Mouse (Mus musculus): ENCODE data around the gene Armc12.

Armc12 gene

GRCm38 (mm10) chr17:28530506-28530905, at the start of gene Armc12:
Gene Armc12 (plus strand): TSS chr17:28530806.
- DNase-seq (ENCODE audit: low read depth, low spot score), result no peak

- DNase-seq (ENCODE audit: low read depth, low spot score), result peak; percentile 75
These were observed 45.7 kb upstream of the Armc12 start for GRCm38 (mm10) chr17:28484704-28485445.

DNA sequence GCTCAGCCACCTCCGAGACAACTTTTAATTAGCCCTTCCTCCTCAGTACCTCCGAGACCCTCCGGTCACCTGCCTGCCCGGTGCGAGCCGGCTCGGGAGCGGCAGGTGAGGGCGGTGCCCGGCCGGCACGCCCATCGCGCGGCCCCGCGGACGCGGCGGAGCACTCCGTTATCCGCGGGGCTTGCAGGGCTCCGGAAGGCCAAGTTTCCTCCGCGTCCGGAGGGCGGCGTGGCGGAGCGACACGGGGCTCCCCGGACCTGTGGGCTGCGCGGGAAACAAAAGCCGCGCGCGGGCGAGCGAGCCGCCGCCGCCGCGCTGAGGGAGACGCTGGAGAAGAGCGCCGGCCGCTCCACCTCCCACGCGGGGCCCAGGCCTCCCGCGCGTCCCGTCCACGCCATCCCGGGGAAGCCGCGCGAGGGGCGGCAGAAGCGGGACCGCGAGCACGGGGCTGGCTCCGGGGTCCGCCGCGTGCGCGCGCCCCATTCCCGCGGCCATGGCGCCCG, 45.1 kb upstream of the Armc12 start:
- DNase-seq (ENCODE audit: low read depth, low spot score), result peak; percentile 76

GRCm38 (mm10) chr17:28485977-28486400, 44.6 kb upstream of the Armc12 start:
- DNase-seq (ENCODE audit: low read depth, low spot score), result peak; percentile 98

- no peak for DNase-seq (ENCODE audit: low read depth, low spot score)
These were observed 43.9 kb upstream of the Armc12 start for GRCm38 (mm10) chr17:28486720-28487119.

- no peak for DNase-seq (ENCODE audit: low read depth, low spot score)
These were observed 42.9 kb upstream of the Armc12 start for GRCm38 (mm10) chr17:28487584-28488257.

DNA sequence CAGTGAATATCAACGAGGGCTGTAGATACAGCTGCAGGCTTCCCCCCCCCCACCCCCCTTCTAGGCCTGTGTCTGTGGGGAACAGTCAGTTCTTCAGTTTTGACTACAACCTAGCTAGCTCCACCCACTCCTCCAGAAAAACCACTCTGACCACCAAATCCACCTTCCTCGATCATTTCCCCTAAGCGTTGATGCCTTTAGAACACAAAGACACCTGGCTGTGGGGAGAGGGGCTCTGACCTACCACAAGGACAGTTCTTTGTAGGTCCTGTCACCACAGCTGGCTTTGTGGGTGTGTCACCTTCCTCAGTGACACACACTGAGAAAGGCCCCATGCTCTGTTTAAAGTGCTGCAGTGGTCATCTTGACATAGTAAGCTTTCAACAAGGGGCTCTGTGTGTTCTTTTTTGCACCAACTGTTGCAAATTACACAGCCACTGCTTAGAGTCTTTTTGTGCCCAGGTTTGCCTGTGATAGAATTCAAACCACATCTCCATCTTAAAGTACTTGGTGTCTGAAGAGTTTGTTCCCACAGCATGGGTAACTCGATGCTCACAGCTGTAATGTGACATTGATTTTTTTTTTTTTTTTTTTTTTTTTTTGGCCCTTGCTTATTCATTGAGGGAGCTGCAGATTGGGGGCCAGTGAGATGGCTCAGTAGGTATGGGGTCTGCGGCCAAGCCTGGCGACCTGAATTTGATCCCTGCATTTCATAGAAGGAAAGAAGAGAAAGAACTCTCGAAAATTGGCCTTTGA, 42.2 kb upstream of the Armc12 start:
- peak; percentile 77 for DNase-seq (ENCODE audit: low read depth, low spot score)

- DNase-seq (ENCODE audit: low read depth, low spot score), result no peak
These were observed 39.4 kb upstream of the Armc12 start for GRCm38 (mm10) chr17:28491035-28491770.

- no peak for DNase-seq (ENCODE audit: low read depth, low spot score)
These were observed 34.8 kb upstream of the Armc12 start for GRCm38 (mm10) chr17:28495832-28496231.

DNA sequence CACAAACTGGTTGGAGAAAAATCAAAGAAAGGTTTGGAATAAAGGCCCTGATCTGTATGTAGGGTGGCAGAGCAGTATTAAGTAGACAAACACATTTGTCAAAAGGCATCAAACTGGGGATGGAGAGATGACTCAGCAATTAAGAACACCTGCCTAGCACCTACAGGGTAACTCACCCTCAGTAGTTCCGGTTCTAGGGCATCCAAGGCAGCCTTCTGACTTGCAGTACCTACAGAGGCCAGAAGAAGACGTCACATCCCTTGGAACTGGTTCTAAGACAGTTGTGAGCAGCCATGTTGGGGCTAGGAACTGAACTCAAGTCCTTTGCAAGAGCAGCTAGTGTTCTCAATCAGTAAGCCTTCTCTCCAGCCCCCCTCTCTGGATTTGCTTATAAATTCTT, 31.4 kb upstream of the Armc12 start:
- DNase-seq (ENCODE audit: low read depth, low spot score), result peak; percentile 55

DNA sequence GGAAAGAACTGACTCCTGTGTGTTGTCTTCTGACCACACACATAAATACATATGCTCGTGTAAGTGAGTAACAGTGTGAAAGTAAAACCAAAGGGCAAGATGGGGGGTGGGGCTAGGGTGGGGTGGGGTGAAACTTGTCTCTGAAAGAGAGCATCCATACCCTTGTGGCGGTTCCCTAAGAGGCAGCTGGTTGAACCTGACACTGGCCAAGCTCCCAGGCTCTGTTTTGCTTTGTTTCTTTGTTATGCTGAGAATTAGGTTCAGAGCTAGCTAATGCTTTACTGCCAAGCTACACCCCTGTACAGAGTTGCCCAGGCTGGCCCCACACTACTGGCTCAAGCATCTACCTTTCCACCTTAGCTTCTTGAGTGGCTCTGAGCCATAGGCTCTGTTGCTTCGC, 30.1 kb upstream of the Armc12 start:
- no peak for DNase-seq (ENCODE audit: low read depth, low spot score)

DNA sequence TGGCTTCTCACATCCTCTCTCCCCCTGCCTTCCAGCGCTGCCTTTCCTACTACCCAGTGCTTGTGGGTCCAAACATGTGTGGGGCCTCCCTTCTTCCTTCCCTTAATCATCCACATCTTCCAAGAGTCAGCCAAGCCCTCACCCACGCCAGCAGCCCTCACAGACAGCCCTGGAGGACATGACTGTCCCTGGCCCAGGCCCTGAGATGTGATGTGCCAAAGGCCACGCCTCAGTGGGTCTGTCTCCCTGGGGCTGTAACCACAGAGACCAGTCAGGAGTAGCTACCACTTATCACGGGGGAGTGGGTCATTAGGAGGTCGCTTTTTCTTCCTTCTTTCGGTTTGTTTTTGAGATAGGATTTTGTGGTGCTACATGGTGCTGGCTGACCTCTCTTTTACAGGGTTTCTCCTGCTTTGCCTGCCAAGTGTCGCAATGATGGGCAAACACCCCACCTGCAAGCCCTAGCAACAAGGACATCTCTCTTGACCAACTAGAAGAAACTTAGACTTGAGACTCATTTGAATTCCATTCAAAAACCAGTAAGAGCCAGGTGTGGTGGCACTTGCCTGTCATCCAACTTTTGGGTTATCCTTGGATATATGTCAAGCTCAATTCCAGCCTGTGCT, 28.3 kb upstream of the Armc12 start:
- peak; percentile 48 for DNase-seq (ENCODE audit: low read depth, low spot score)

DNA sequence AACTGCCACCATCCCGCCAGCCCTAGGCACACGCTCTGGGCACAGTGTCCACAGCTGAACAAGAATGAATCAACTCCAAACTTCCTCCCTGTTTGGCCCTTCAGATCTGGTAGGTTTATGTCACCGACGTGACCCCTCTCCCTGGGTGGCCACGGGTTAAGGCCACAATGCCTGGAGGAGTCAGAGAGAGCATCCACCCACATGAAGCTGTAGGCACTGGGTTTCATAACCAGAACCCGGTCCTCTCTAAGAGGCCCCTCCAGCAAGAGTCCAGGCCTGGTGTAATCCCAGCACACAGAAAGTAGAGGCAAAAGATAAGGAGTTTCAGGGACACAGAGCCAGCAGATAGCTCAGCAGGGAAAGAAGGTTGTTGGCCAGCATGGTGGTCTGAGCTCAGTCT, 26.4 kb upstream of the Armc12 start:
- DNase-seq (ENCODE audit: low read depth, low spot score), result no peak

DNA sequence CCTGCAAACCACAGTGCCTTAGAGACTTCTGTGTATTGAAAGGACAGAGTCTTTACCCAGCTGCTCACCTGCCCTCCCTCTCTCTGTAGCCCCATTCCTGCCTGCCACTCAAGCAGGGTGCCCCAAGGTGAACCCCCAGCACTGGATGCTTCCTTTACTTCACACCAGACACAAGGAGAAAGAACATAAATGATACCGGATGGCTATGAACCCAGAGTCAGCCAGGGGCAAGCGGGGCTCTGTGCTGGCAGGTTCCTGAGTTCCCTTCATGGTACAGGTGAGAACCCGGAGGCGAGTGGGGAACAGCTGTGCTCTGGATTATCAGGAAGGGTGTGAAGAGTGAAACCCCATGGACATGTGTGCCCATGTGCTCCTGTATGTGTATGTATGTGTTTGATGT, 25.0 kb upstream of the Armc12 start:
- no peak for DNase-seq (ENCODE audit: low read depth, low spot score)

DNA sequence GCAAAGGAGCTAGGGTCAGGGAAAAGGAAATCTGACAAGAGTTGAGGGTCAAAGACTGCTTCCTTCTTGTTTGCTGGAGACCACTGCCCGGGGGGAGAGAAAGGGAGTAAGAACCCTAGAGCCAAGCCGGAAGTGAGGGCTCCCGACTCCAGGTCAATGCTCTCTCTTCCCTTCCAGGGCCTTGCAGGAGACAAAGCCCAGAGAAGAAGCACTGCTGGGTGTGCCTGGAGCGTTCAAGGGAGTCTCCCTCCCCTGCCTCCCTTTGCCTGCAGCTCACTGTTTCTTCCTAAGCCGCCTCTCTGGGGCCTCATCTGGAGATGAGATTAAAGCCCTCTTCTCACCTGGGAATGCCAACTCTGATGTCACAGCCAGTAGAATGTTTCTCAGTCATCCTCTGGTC, 23.7 kb upstream of the Armc12 start:
- DNase-seq (ENCODE audit: low read depth, low spot score), result no peak

DNA sequence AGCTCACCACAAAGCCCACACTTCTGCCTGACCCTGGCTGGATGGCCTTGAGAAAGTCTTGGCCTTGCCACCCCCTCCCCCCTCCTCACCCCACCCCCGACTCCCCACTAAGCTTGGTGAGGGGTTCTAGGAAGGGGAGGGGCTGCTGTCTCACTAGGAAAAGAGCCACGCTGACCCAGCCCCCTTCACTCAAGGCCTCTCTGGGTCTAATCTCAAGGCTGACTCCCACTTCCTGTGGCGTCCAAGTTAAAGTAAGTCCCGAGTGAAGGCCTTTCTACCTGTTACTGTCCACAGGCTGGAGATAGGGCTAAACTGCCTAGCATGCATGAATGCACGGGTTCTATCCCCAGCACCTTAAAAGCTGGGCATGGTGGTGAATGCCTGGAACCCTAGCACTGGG, 23.1 kb upstream of the Armc12 start:
- DNase-seq (ENCODE audit: low read depth, low spot score), result no peak

GRCm38 (mm10) chr17:28510445-28511342, 19.9 kb upstream of the Armc12 start:
- DNase-seq (ENCODE audit: low read depth, low spot score), result no peak

- DNase-seq (ENCODE audit: low read depth, low spot score), result no peak
These were observed 18.7 kb upstream of the Armc12 start for GRCm38 (mm10) chr17:28511616-28512541.

- DNase-seq (ENCODE audit: low read depth, low spot score), result no peak
These were observed 17.9 kb upstream of the Armc12 start for GRCm38 (mm10) chr17:28512696-28513095.
